Mouse (Mus musculus) ES-Bruce4 (cell line): ENCODE measurements around the gene H2afx.

Source experiments
- EP300 ChIP-seq: IDR thresholded peaks from 2 replicates; pipeline ENCODE4 v1.6.1; 2011; ENCODE audit warnings: low read depth, low read length; ENCODE audit not compliant: insufficient read depth
- POLR2A ChIP-seq: IDR thresholded peaks from one replicate; pipeline ENCODE4 v1.8.1; 2011; ENCODE audit warnings: low read length; ENCODE audit not compliant: insufficient read depth

- TF ChIP-seq EP300 (no peak), POLR2A (no peak)
These were observed 45.6 kb upstream of the H2afx start for GRCm38 (mm10) chr9:44288959-44289291.
